Mouse (Mus musculus) midbrain, embryonic 10.5 days (tissue): ENCODE measurements around the gene Urgcp. TPM values are rescaled to one million over a fixed set of nuclear protein-coding genes. Genes with fewer than 3 reads are reported as not detected.
"Not testable (repeated sequence)": the region's sequence is repeated elsewhere in the genome, so short reads cannot be mapped to it uniquely, and the experiment has no call there.

ENCODE experiments used
- DNase-seq: peaks from one replicate; pipeline ENCODE4 v3.0.0-alpha.2; 2017; ENCODE audit warnings: low spot score
- H3K27ac ChIP-seq: fragments of 300-500 bp; sonication (generic); replicated peaks from 2 replicates; pipeline ENCODE4 v1.5.1; 2016; ENCODE audit warnings: mild to moderate bottlenecking
- H3K27me3 ChIP-seq: fragments of 300-500 bp; sonication (generic); 2 replicates; pipeline ENCODE4 v1.6.1; 2016; ENCODE audit warnings: low read depth, mild to moderate bottlenecking; ENCODE audit not compliant: poor library complexity, severe bottlenecking
- H3K36me3 ChIP-seq: fragments of 300-500 bp; sonication (generic); 2 replicates; pipeline ENCODE4 v1.6.1; 2016; ENCODE audit warnings: mild to moderate bottlenecking, moderate library complexity
- H3K4me1 ChIP-seq: fragments of 300-500 bp; sonication (generic); 2 replicates; pipeline ENCODE4 v1.6.1; 2016
- H3K4me3 ChIP-seq: fragments of 300-500 bp; sonication (generic); 2 replicates; pipeline ENCODE4 v1.5.1; 2016; ENCODE audit warnings: mild to moderate bottlenecking, moderate library complexity
- H3K9me3 ChIP-seq: fragments of 300-500 bp; sonication (generic); replicated peaks from 2 replicates; pipeline ENCODE4 v1.6.1; 2016; ENCODE audit warnings: mild to moderate bottlenecking
- WGBS: fragments of 180-500 bp; shearing (Covaris S2); methylation state at CpG from one replicate; pipeline ENCODE4 v1.1.7; 2016; 5-methylcytosine and 5-hydroxymethylcytosine counted together
- polyA plus RNA-seq: library from polyadenylated mRNA; unstranded; fragments of >200 nt; fragmentation: Nextera tagmentation; extraction: Ambion mirVana; gene quantifications from 2 replicates; pipeline ENCODE4 v1.2.1, GENCODE M21; 2016

The Urgcp gene
- 18.3 and 22.8 TPM in 2 replicates for polyA plus RNA-seq

GRCm38 (mm10) chr11:5761820-5762632 is at the start of gene Urgcp:
Gene Urgcp, minus strand, starts transcription at chr11:5762376.
- Histone ChIP-seq H3K9me3 (no peaks in the 10 kb centered on the region), H3K4me1 (peaks cover 16% of the 10 kb centered on the region), H3K4me3 (peak within 1 kb of the TSS; percentile 86), H3K36me3 (peaks cover 12% of the 10 kb centered on the region), H3K27me3 (no peaks in the 10 kb centered on the region), H3K27ac (peak within 1 kb of the TSS; percentile 96)
- DNase-seq, result peak; percentile 99
- under 1% methylated on average over 68 of the region's 68 CpGs for WGBS

GRCm38 (mm10) chr11:5809487-5809886 is 47.3 kb upstream of the Urgcp start:
- not testable (repeated sequence) for DNase-seq, H3K4me3 ChIP-seq, H3K9me3 ChIP-seq, H3K4me1 ChIP-seq, H3K36me3 ChIP-seq, H3K27ac ChIP-seq, H3K27me3 ChIP-seq
- 93% methylated on average over 4 of the region's 4 CpGs for WGBS

- no peak for DNase-seq
- H3K27ac ChIP-seq, result no peak overlapping the region
- no peaks in the 10 kb centered on the region for H3K36me3 ChIP-seq
- H3K4me1 ChIP-seq, result peaks cover 12% of the 10 kb centered on the region
- 89% methylated on average over 9 of the region's 9 CpGs for WGBS
- H3K9me3 ChIP-seq, result peaks cover 6% of the 10 kb centered on the region; the same call in 1 of the 2 replicates
- H3K27me3 ChIP-seq, result no peaks in the 10 kb centered on the region
- no peak overlapping the region for H3K4me3 ChIP-seq
These were observed 45.8 kb upstream of the Urgcp start for GRCm38 (mm10) chr11:5807956-5808355.

- no peak for DNase-seq
- WGBS, result 84% methylated on average over 3 of the region's 3 CpGs
- peaks cover 12% of the 10 kb centered on the region for H3K4me1 ChIP-seq
- peaks cover 6% of the 10 kb centered on the region; the same call in 1 of the 2 replicates for H3K9me3 ChIP-seq
- no peaks in the 10 kb centered on the region for H3K27me3 ChIP-seq
- H3K27ac ChIP-seq, result no peak overlapping the region
- peaks cover 11% of the 10 kb centered on the region for H3K36me3 ChIP-seq
- H3K4me3 ChIP-seq, result no peak overlapping the region
These were observed 43.5 kb upstream of the Urgcp start for GRCm38 (mm10) chr11:5805711-5806110.

GRCm38 (mm10) chr11:5804174-5804573 is 42.0 kb upstream of the Urgcp start:
- peaks cover 12% of the 10 kb centered on the region for H3K4me1 ChIP-seq
- WGBS, result 81% methylated on average over 5 of the region's 5 CpGs
- DNase-seq, result no peak
- peaks cover 26% of the 10 kb centered on the region for H3K36me3 ChIP-seq
- H3K4me3 ChIP-seq, result no peak overlapping the region
- no peak overlapping the region for H3K27ac ChIP-seq
- peaks cover 6% of the 10 kb centered on the region; the same call in 1 of the 2 replicates for H3K9me3 ChIP-seq
- H3K27me3 ChIP-seq, result no peaks in the 10 kb centered on the region

- Histone ChIP-seq H3K9me3 (peaks cover 6% of the 10 kb centered on the region; the same call in 1 of the 2 replicates), H3K27ac (0 out of 2 replicates have a peak within 1 kb of the TSS, but pooled peaks have one; percentile 17), H3K36me3 (peaks cover 32% of the 10 kb centered on the region), H3K27me3 (no peaks in the 10 kb centered on the region), H3K4me1 (peaks cover 12% of the 10 kb centered on the region), H3K4me3 (no peak within 1 kb of the TSS)
- no peak for DNase-seq
- 64% methylated on average over 8 of the region's 8 CpGs for WGBS
These were observed 41.4 kb upstream of the Urgcp start, which contains the start of gene Pgam2 for GRCm38 (mm10) chr11:5803551-5803981. Gene Pgam2, minus strand, starts transcription at chr11:5803733.

GRCm38 (mm10) chr11:5802457-5803217 is 40.5 kb upstream of the Urgcp start:
- 82% methylated on average over 8 of the region's 8 CpGs for WGBS
- DNase-seq, result no peak
- H3K4me3 ChIP-seq, result no peak overlapping the region
- no peak overlapping the region for H3K27ac ChIP-seq
- peaks cover 40% of the 10 kb centered on the region for H3K36me3 ChIP-seq
- H3K27me3 ChIP-seq, result no peaks in the 10 kb centered on the region
- peaks cover 2% of the 10 kb centered on the region; the same call in 1 of the 2 replicates for H3K9me3 ChIP-seq
- H3K4me1 ChIP-seq, result peaks cover 12% of the 10 kb centered on the region

GRCm38 (mm10) chr11:5802005-5802404 is 39.8 kb upstream of the Urgcp start:
- H3K4me1 ChIP-seq, result peaks cover 12% of the 10 kb centered on the region
- no peak for DNase-seq
- no peak overlapping the region for H3K27ac ChIP-seq
- no peaks in the 10 kb centered on the region for H3K27me3 ChIP-seq
- H3K4me3 ChIP-seq, result no peak overlapping the region
- 72% methylated on average over 12 of the region's 12 CpGs for WGBS
- no peaks in the 10 kb centered on the region for H3K9me3 ChIP-seq
- H3K36me3 ChIP-seq, result peaks cover 47% of the 10 kb centered on the region

GRCm38 (mm10) chr11:5801511-5801910 is 39.3 kb upstream of the Urgcp start:
- DNase-seq, result no peak
- no peak overlapping the region for H3K4me3 ChIP-seq
- 92% methylated on average over 16 of the region's 16 CpGs for WGBS
- H3K4me1 ChIP-seq, result peaks cover 12% of the 10 kb centered on the region
- peaks cover 52% of the 10 kb centered on the region for H3K36me3 ChIP-seq
- H3K9me3 ChIP-seq, result no peaks in the 10 kb centered on the region
- H3K27ac ChIP-seq, result no peak overlapping the region
- H3K27me3 ChIP-seq, result no peaks in the 10 kb centered on the region

- Histone ChIP-seq H3K36me3 (peaks cover 68% of the 10 kb centered on the region), H3K27ac (no peak overlapping the region), H3K4me3 (no peak overlapping the region), H3K4me1 (peaks cover 12% of the 10 kb centered on the region), H3K9me3 (no peaks in the 10 kb centered on the region), H3K27me3 (no peaks in the 10 kb centered on the region)
- 95% methylated on average over 17 of the region's 17 CpGs for WGBS
- DNase-seq, result no peak
These were observed 37.7 kb upstream of the Urgcp start for GRCm38 (mm10) chr11:5799621-5800490.

- Histone ChIP-seq H3K4me3 (no peak overlapping the region), H3K27me3 (no peaks in the 10 kb centered on the region), H3K4me1 (no peaks in the 10 kb centered on the region), H3K36me3 (peaks cover 87% of the 10 kb centered on the region), H3K27ac (no peak overlapping the region), H3K9me3 (no peaks in the 10 kb centered on the region)
- WGBS, result 86% methylated on average over 5 of the region's 5 CpGs
- no peak for DNase-seq
These were observed 35.8 kb upstream of the Urgcp start for GRCm38 (mm10) chr11:5797928-5798327.

GRCm38 (mm10) chr11:5797371-5797770 is 35.2 kb upstream of the Urgcp start:
- no peaks in the 10 kb centered on the region for H3K9me3 ChIP-seq
- H3K36me3 ChIP-seq, result peaks cover 93% of the 10 kb centered on the region
- no peak for DNase-seq
- no peaks in the 10 kb centered on the region for H3K4me1 ChIP-seq
- no peak overlapping the region for H3K4me3 ChIP-seq
- H3K27ac ChIP-seq, result no peak overlapping the region
- H3K27me3 ChIP-seq, result no peaks in the 10 kb centered on the region
- WGBS, result 78% methylated on average over 11 of the region's 11 CpGs
